Mouse (Mus musculus) erythroblast, embryonic 14.5 days (primary cell): ENCODE data around the gene Stk11.

Experiments used
- GATA1 ChIP-seq: IDR thresholded peaks from 2 replicates; pipeline ENCODE4 v1.6.1; 2012; ENCODE audit warnings: low read length, inconsistent platforms, mixed read lengths
- TAL1 ChIP-seq: IDR thresholded peaks from 3 replicates; pipeline ENCODE4 v1.6.1; 2012; ENCODE audit warnings: low read length, inconsistent platforms, mixed read lengths

DNA sequence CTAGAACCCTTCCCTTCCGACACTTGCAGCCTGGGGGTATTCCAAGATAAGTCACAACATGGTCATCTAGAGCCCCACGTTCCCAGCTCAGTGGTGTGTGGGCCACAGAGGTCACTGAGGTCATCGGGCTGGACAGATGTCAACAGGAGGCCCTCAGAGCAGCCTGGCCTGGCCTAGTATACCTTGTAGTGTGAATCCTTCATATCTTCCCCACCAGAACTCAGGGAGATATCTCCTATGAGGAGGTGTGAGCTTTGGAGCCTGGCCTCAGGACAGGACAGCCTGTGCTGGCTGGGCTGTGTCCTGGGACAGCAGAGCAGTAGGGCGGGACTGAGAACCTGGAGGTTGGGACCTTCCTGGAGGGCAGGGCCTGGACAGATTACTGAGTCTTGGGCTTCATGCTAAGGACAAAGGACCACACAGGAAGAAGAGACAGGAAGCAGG is 31.0 kb downstream of the Stk11 start:
- no peak for TF ChIP-seq TAL1
- TF ChIP-seq GATA1: no peak
